Mouse (Mus musculus): ENCODE measurements around the gene Tbc1d30. TPM values are rescaled to one million over a fixed set of nuclear protein-coding genes. Genes with fewer than 3 reads are reported as not detected.
"Not testable (repeated sequence)": the region's sequence is repeated elsewhere in the genome, so short reads cannot be mapped to it uniquely, and the experiment has no call there.

The Tbc1d30 gene
- polyA plus RNA-seq, 1 experiment, result 1.3 TPM

DNA sequence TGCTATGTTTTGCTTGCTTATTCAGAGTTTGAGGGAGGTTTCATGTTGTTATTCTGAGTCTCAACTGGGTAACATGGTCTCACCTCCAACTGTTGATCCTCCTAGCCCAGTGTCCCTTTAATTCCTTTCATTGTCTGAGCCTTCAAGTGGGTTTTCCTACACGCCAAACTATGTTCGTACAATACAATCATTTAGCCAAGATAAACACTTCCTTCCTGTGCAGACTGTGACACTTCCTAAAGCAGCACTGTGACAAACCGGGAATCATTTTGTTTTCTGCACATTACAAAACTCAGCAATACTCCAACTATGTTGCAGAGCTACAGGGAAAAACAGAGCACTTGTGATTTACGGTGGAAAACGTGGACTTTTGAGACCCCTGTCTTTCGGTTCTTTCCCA, 7.2 kb downstream of the Tbc1d30 start:
- H3K4me1 ChIP-seq (ENCODE audit: control insufficient read depth, insufficient read depth, low read length), result no peaks in the 10 kb centered on the region; the same call in none of the 2 replicates
- H3K27ac ChIP-seq (ENCODE audit: control insufficient read depth, insufficient read depth, low read depth, low read length), result no peak overlapping the region
- H3K36me3 ChIP-seq (ENCODE audit: control insufficient read depth, insufficient read depth, low read length), result no peaks in the 10 kb centered on the region
- no peak overlapping the region for H3K4me3 ChIP-seq (ENCODE audit: control insufficient read depth, low read depth, low read length)
- no peaks in the 10 kb centered on the region for H3K27me3 ChIP-seq (ENCODE audit: control insufficient read depth, insufficient read depth, low read length)
- TF ChIP-seq CTCF (IDR thresholded peaks at IDR 0.05; ENCODE audit: control insufficient read depth, insufficient read depth, insufficient replicate concordance, low read depth, low read length) (no peak), POLR2A (IDR thresholded peaks at IDR 0.05; ENCODE audit: control insufficient read depth, low read depth, low read length) (no peak)

- no peak overlapping the region for H3K27ac ChIP-seq (ENCODE audit: control insufficient read depth, insufficient read depth, low read depth, low read length)
- TF ChIP-seq CTCF (IDR thresholded peaks at IDR 0.05; ENCODE audit: control insufficient read depth, insufficient read depth, insufficient replicate concordance, low read depth, low read length) (no peak), POLR2A (IDR thresholded peaks at IDR 0.05; ENCODE audit: control insufficient read depth, low read depth, low read length) (no peak)
- no peaks in the 10 kb centered on the region for H3K27me3 ChIP-seq (ENCODE audit: control insufficient read depth, insufficient read depth, low read length)
- H3K4me3 ChIP-seq (ENCODE audit: control insufficient read depth, low read depth, low read length), result peak overlapping the region; percentile 51; the same call in 1 of the 2 replicates
- no peaks in the 10 kb centered on the region for H3K36me3 ChIP-seq (ENCODE audit: control insufficient read depth, insufficient read depth, low read length)
- no peaks in the 10 kb centered on the region; the same call in none of the 2 replicates for H3K4me1 ChIP-seq (ENCODE audit: control insufficient read depth, insufficient read depth, low read length)
These were observed 8.8 kb downstream of the Tbc1d30 start for GRCm38 (mm10) chr10:121342260-121342659.

DNA sequence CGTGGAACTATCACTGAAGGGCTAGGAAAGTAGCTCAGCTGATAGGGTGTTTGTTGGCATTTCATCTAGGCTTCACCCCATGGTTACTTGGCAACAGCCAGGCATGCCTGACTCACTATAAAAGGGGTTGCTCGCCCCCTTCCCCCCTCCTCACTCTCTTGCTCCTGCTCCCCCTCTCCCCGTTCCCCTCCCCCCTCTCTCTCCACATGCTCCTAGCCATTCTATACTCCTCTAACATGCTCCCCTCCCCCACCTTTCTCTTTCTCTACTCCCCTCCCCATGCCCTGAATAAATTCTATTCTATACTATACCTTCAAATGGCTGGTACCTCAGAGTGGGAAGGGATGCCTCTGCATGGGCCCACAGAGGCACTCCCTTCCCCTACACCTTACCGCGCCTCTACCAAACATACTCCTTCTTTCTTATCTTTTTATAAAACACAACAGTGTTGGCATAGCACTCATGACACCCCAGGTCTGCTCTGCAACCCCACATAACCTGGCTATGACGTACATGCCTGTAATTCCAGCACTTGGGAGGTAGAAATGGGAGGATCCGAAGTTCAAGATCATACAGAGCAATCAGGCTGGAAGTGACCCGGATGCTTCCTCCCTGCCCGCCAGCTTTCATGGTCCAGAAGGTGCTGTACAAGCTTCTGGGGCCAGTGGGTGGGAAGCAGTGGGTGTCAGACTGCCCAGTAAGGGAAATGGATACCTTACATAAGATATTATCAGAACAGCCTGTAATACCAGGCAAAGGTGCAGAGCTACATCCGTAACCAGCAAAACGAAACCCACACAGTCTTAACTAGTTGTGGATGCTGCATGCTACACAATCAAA, 10.1 kb downstream of the Tbc1d30 start:
- Histone ChIP-seq H3K36me3 (ENCODE audit: control insufficient read depth, insufficient read depth, low read length) (no peaks in the 10 kb centered on the region), H3K4me3 (ENCODE audit: control insufficient read depth, low read depth, low read length) (no peak overlapping the region), H3K27ac (ENCODE audit: control insufficient read depth, insufficient read depth, low read depth, low read length) (no peak overlapping the region), H3K27me3 (ENCODE audit: control insufficient read depth, insufficient read depth, low read length) (no peaks in the 10 kb centered on the region), H3K4me1 (ENCODE audit: control insufficient read depth, insufficient read depth, low read length) (peaks cover 3% of the 10 kb centered on the region)
- TF ChIP-seq POLR2A (IDR thresholded peaks at IDR 0.05; ENCODE audit: control insufficient read depth, low read depth, low read length), result no peak
- TF ChIP-seq CTCF (IDR thresholded peaks at IDR 0.05; ENCODE audit: control insufficient read depth, insufficient read depth, insufficient replicate concordance, low read depth, low read length), result no peak

DNA sequence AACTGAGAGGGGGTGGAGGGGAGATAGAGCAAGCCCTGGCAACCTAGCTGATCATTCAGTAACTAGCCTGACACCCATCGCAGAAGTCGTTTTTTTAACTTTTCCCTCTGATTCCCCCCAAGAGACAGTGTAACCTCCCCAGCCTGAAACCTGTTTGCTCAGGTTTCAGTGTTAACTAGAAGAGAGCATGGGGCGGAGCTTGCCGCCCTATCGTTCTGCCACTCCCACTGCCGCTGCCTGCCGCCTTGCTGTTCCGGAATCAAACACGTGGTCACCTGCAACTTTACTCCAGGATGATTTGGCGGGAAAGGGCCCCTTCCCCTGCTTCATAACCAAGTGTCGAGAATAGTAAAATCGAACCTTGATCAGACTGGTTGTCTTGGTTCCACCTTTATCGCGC, 14.5 kb downstream of the Tbc1d30 start:
- H3K4me3 ChIP-seq (ENCODE audit: control insufficient read depth, low read depth, low read length); H3K27ac ChIP-seq (ENCODE audit: control insufficient read depth, insufficient read depth, low read depth, low read length); H3K36me3 ChIP-seq (ENCODE audit: control insufficient read depth, insufficient read depth, low read length); H3K27me3 ChIP-seq (ENCODE audit: control insufficient read depth, insufficient read depth, low read length); H3K4me1 ChIP-seq (ENCODE audit: control insufficient read depth, insufficient read depth, low read length): not testable (repeated sequence)

GRCm38 (mm10) chr10:121334576-121334975, 16.5 kb downstream of the Tbc1d30 start:
- Histone ChIP-seq H3K4me1 (ENCODE audit: control insufficient read depth, insufficient read depth, low read length) (peaks cover 3% of the 10 kb centered on the region; the same call in 1 of the 2 replicates), H3K36me3 (ENCODE audit: control insufficient read depth, insufficient read depth, low read length) (no peaks in the 10 kb centered on the region), H3K27ac (ENCODE audit: control insufficient read depth, insufficient read depth, low read depth, low read length) (no peak overlapping the region), H3K27me3 (ENCODE audit: control insufficient read depth, insufficient read depth, low read length) (no peaks in the 10 kb centered on the region), H3K4me3 (ENCODE audit: control insufficient read depth, low read depth, low read length) (no peak overlapping the region)
- peak; percentile 90; the same call in 1 of the 2 replicates for TF ChIP-seq CTCF (IDR thresholded peaks at IDR 0.05; ENCODE audit: control insufficient read depth, insufficient read depth, insufficient replicate concordance, low read depth, low read length)
- TF ChIP-seq POLR2A (IDR thresholded peaks at IDR 0.05; ENCODE audit: control insufficient read depth, low read depth, low read length), result no peak

GRCm38 (mm10) chr10:121330940-121331339, 20.1 kb downstream of the Tbc1d30 start:
- TF ChIP-seq POLR2A (IDR thresholded peaks at IDR 0.05; ENCODE audit: control insufficient read depth, low read depth, low read length), result no peak
- TF ChIP-seq CTCF (IDR thresholded peaks at IDR 0.05; ENCODE audit: control insufficient read depth, insufficient read depth, insufficient replicate concordance, low read depth, low read length), result peak; percentile 82; the same call in 1 of the 2 replicates
- H3K4me1 ChIP-seq (ENCODE audit: control insufficient read depth, insufficient read depth, low read length), result no peaks in the 10 kb centered on the region
- no peaks in the 10 kb centered on the region for H3K36me3 ChIP-seq (ENCODE audit: control insufficient read depth, insufficient read depth, low read length)
- no peak overlapping the region for H3K4me3 ChIP-seq (ENCODE audit: control insufficient read depth, low read depth, low read length)
- no peaks in the 10 kb centered on the region for H3K27me3 ChIP-seq (ENCODE audit: control insufficient read depth, insufficient read depth, low read length)
- H3K27ac ChIP-seq (ENCODE audit: control insufficient read depth, insufficient read depth, low read depth, low read length), result no peak overlapping the region

GRCm38 (mm10) chr10:121329586-121329985, 21.5 kb downstream of the Tbc1d30 start:
- H3K4me3 ChIP-seq (ENCODE audit: control insufficient read depth, low read depth, low read length), result no peak overlapping the region
- no peaks in the 10 kb centered on the region for H3K36me3 ChIP-seq (ENCODE audit: control insufficient read depth, insufficient read depth, low read length)
- no peaks in the 10 kb centered on the region for H3K27me3 ChIP-seq (ENCODE audit: control insufficient read depth, insufficient read depth, low read length)
- H3K27ac ChIP-seq (ENCODE audit: control insufficient read depth, insufficient read depth, low read depth, low read length), result no peak overlapping the region
- H3K4me1 ChIP-seq (ENCODE audit: control insufficient read depth, insufficient read depth, low read length), result no peaks in the 10 kb centered on the region
- no peak for TF ChIP-seq POLR2A (IDR thresholded peaks at IDR 0.05; ENCODE audit: control insufficient read depth, low read depth, low read length)
- TF ChIP-seq CTCF (IDR thresholded peaks at IDR 0.05; ENCODE audit: control insufficient read depth, insufficient read depth, insufficient replicate concordance, low read depth, low read length), result no peak
